Mouse (Mus musculus) stomach, embryonic 14.5 days (tissue): Measurements from ENCODE around the gene Apoe. TPM values are rescaled to one million over a fixed set of nuclear protein-coding genes. Genes with fewer than 3 reads are reported as not detected.

Source experiments
- ATAC-seq: fragments of 200-750 bp; cut with Nextera tagmentation; 2 replicates; pipeline ENCODE4 v1.8.0; 2017; ENCODE audit warnings: low read depth, moderate TSS enrichment; ENCODE audit not compliant: insufficient number of reproducible peaks, insufficient read depth, low FRiP score
- H3K27ac ChIP-seq: fragments of 300-500 bp; sonication (generic); 2 replicates; pipeline ENCODE4 v1.5.1; 2014; ENCODE audit warnings: mild to moderate bottlenecking, low read length, moderate library complexity, mixed read lengths
- H3K27me3 ChIP-seq: fragments of 300-500 bp; sonication (generic); 2 replicates; pipeline ENCODE4 v1.6.1; 2014; ENCODE audit warnings: low read length, control low read depth, mixed read lengths; ENCODE audit not compliant: control insufficient read depth, insufficient read depth
- H3K36me3 ChIP-seq: fragments of 300-500 bp; sonication (generic); 2 replicates; pipeline ENCODE4 v1.6.1; 2014; ENCODE audit warnings: mild to moderate bottlenecking, control low read depth, low read length, moderate library complexity, mixed read lengths; ENCODE audit not compliant: control insufficient read depth, insufficient read depth
- H3K4me1 ChIP-seq: fragments of 300-500 bp; sonication (generic); 2 replicates; pipeline ENCODE4 v1.6.1; 2014; ENCODE audit warnings: low read length, control low read depth, mixed read lengths; ENCODE audit not compliant: control insufficient read depth, insufficient read depth
- H3K4me2 ChIP-seq: fragments of 300-500 bp; sonication (generic); replicated peaks from 2 replicates; pipeline ENCODE4 v1.6.1; 2014; ENCODE audit warnings: low read depth, low read length, control low read depth
- H3K4me3 ChIP-seq: fragments of 300-500 bp; sonication (generic); 2 replicates; pipeline ENCODE4 v1.5.1; 2014; ENCODE audit warnings: low read depth, low read length, control low read depth
- H3K9ac ChIP-seq: fragments of 300-500 bp; sonication (generic); replicated peaks from 2 replicates; pipeline ENCODE4 v1.6.1; 2014; ENCODE audit warnings: low read depth, mild to moderate bottlenecking, control low read depth, low read length, moderate library complexity, mixed read lengths
- H3K9me3 ChIP-seq: fragments of 300-500 bp; sonication (generic); 2 replicates; pipeline ENCODE4 v1.6.1; 2016; ENCODE audit warnings: low read depth, low read length, control low read depth; ENCODE audit not compliant: control insufficient read depth
- WGBS: fragments of 180-500 bp; shearing (Covaris S2); extraction: QIAGEN DNeasy Blood & Tissue Kit; methylation state at CpG from one replicate; pipeline ENCODE4 v1.1.7; 2014; 5-methylcytosine and 5-hydroxymethylcytosine counted together
- polyA plus RNA-seq: library from polyadenylated mRNA; unstranded; fragments of >200 nt; fragmentation: Nextera tagmentation; extraction: Ambion mirVana; gene quantifications from 2 replicates; pipeline ENCODE4 v1.2.1, GENCODE M21; 2014

The Apoe gene
- polyA plus RNA-seq, 1 experiment from 2014 or later: 291 TPM

DNA sequence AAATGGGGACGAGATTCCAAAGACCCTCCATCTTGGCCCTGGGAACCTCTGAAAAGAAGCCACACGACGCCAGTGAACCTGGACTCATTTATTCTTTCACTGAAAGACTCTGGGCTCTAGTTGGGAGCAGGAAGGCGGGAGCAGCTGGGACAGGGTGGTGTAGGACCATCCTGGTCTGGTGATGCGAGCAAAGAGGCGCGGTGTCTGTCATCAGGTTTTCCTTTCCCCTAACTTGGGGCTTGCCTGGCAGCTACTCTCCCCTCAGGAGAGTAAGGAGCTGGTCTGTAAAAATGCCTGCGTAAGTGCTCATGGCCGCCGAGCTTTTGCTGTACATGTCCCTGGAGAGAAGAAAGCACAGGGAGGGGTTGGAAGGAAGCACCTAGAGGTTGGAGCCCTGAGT is 27.5 kb downstream of the Apoe start:
- 65% methylated on average over 10 of the region's 10 CpGs for WGBS
- no peak for ATAC-seq

DNA sequence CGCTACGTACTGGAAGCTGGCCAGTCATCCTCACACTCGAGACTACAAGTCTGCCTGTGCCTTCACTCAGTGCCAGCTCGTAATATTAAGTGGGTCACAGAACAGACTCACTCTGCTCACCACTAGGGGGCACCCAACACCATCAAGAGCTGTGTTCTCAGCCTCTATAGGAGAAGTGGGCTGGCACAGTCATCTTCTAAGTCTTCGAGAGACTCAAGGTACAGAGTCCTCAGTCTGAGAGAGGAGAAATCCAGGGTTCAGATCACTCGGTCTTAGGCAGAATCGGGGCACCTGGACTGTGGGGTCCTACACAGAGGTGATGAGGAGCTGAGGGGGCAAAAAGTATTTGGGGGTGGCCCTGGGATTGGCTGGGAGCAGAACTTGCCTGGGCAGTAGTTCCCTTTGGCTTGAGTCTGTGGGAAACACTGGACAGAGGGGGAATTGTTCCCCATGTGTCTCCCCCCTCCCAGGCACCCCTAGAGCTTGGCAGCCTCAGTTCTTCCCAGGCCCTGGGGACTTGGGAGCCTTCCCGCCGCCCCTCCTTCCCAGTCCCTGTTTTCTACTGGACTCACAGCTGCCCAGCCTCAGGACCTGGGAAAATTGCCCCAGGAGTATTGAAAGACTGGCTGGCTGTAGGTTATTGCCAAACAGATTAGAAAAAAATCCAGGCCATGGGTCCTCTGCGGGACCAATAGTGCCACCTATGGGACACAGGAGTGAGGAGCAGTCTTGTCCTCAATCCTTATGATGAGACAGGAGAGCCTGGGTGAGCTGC is 29.9 kb downstream of the Apoe start:
- Histone ChIP-seq H3K36me3 (no peaks in the 10 kb centered on the region), H3K4me1 (peaks cover 9% of the 10 kb centered on the region), H3K4me3 (no peak overlapping the region), H3K9me3 (no peaks in the 10 kb centered on the region), H3K27ac (peak overlapping the region; percentile 22; the same call in 1 of the 2 replicates), H3K27me3 (no peaks in the 10 kb centered on the region), H3K4me2 (peak overlapping the region; percentile 8), H3K9ac (no peak overlapping the region)
- 4% methylated on average over 10 of the region's 10 CpGs for WGBS
- ATAC-seq: peak; percentile 73

More for the DNA sequence above, 27.5 kb downstream of the Apoe start:
- H3K4me1 ChIP-seq: peaks cover 4% of the 10 kb centered on the region; the same call in 1 of the 2 replicates
- H3K9ac ChIP-seq: no peak overlapping the region
- H3K4me3 ChIP-seq: no peak overlapping the region
- no peaks in the 10 kb centered on the region for H3K9me3 ChIP-seq
- no peaks in the 10 kb centered on the region for H3K36me3 ChIP-seq
- no peaks in the 10 kb centered on the region for H3K27me3 ChIP-seq
- no peak overlapping the region for H3K4me2 ChIP-seq
- H3K27ac ChIP-seq: no peak overlapping the region

DNA sequence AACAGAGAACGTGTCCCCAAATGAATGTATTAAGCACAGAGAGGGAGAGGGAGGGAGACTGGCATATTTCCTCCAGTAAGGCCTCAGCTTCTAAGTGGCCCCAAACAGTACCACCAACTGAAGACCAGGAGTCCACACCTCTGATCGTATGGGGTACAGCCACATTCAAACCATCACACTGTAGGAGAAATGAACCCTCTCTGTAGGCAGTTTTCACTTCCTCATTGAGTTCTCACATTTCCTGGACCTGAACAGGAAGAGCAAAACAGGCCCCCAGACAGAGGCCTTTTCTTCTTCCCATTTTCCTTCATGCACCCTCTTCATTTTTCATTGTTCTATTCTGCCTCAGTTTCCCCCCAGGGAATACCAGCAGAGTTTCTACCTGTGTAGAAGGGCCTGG is 31.6 kb downstream of the Apoe start:
- H3K9me3 ChIP-seq: no peaks in the 10 kb centered on the region
- H3K4me1 ChIP-seq: peaks cover 17% of the 10 kb centered on the region
- no peaks in the 10 kb centered on the region for H3K36me3 ChIP-seq
- no peak for ATAC-seq
- H3K4me2 ChIP-seq: no peak overlapping the region
- WGBS: 69% methylated on average over 2 of the region's 2 CpGs
- H3K27me3 ChIP-seq: no peaks in the 10 kb centered on the region
- H3K9ac ChIP-seq: no peak overlapping the region
- H3K27ac ChIP-seq: no peak overlapping the region
- H3K4me3 ChIP-seq: no peak overlapping the region

DNA sequence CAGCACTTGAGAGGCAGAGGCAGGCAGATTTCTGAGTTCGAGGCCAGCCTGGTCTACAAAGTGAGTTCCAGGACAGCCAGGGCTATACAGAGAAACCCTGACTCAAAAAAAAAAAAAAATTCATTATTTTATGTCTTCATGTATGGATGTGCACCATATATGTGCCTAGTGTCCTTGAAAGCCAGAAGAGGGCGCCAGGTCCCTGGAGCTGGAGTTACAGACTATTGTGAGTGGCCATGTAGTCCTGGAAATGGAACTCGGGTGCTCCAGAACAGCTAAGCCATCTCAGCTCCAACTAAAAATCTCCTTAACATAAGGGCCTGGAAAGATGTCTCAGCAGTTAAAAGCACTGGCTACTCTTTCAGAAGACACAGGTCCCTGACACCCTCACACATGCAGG is 32.2 kb downstream of the Apoe start:
- Histone ChIP-seq H3K36me3 (no peaks in the 10 kb centered on the region), H3K4me2 (no peak overlapping the region), H3K9me3 (no peaks in the 10 kb centered on the region), H3K27ac (no peak overlapping the region), H3K27me3 (no peaks in the 10 kb centered on the region), H3K4me3 (no peak overlapping the region), H3K4me1 (peaks cover 17% of the 10 kb centered on the region), H3K9ac (no peak overlapping the region)
- ATAC-seq: no peak
- 65% methylated on average over 3 of the region's 3 CpGs for WGBS

DNA sequence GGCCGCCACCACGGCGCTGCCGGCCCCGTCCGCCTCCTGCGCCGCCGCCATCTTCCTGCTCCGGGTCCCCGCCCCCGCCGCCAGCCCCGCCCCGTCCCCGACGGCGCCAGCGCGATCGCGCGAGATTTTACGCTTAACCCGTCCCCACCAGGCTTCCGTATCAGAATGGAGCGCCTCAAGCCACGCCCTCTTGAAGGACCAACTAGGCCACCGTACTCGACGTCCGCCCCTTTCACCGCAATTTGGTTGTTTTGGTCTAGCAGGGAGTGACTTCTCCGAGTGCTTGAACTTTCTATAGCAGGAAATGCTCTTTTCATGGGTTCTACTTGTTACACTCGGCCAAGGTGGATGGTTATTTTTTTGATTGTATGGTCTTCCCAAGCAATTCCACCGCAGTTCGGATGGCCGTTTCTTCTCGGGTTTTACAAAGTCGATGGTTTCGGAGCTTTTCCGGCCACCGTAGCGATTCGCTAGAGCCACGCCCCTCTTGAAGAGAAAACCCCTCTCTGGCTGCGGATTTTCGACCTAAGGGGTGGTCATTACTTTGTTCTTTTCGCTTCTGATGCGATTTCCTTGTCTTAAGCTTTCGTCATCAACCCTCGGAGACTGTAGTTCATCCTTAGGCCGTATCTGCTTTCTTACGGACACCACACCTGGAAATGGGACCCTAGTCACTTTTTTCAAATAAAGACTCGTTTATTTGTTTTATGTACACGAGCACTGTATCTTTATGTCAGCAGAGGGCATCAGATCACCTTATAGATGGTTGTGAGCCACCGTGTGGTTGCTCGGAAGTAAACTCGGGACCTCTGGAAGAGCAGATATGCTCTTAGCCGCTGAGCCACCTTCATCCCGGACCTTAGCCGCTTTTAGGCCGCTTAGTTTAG is 33.8 kb downstream of the Apoe start, which contains the start of gene Clptm1:
TSS of gene Clptm1 (minus strand) at position 79 of the 887 bp plus-strand sequence.
- Histone ChIP-seq H3K9me3 (no peaks in the 10 kb centered on the region), H3K4me3 (peak within 1 kb of the TSS; percentile 100), H3K36me3 (no peaks in the 10 kb centered on the region), H3K4me2 (peak within 1 kb of the TSS; percentile 91), H3K4me1 (peaks cover 17% of the 10 kb centered on the region), H3K27me3 (no peaks in the 10 kb centered on the region), H3K9ac (peak within 1 kb of the TSS; percentile 99), H3K27ac (peak within 1 kb of the TSS; percentile 97)
- ATAC-seq: peak; percentile 87
- under 1% methylated on average over 61 of the region's 63 CpGs for WGBS

DNA sequence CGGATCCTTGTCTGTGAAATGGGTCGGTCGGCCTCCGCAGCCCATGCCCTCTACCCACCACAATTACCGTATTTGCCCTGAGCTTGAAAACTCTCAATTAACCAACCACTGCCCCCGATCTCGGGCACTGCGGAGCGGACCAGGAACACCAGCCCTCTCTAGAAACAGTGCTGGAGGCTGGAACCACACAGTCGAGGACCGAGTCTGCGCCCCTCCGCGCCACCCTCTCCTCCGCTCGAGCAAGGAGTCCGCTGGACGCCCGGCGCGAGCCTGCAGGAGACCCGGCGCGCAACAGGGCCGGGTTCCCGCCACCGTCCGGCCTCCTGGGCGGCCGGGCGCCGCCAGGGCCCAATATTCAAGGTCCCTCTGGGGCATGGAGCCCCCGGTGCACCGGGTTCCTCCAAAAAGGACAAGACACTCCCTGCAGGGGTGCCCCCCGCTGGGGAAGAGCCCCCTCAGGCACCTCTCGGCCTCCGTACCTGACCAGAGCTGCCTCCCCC is 34.5 kb downstream of the Apoe start:
- Histone ChIP-seq H3K9me3 (no peaks in the 10 kb centered on the region), H3K36me3 (no peaks in the 10 kb centered on the region; the same call in 1 of the 2 replicates), H3K27ac (peak overlapping the region; percentile 63), H3K9ac (peak overlapping the region; percentile 99), H3K4me1 (peaks cover 17% of the 10 kb centered on the region), H3K4me2 (peak overlapping the region; percentile 91), H3K27me3 (no peaks in the 10 kb centered on the region), H3K4me3 (peak overlapping the region; percentile 100)
- peak; percentile 38 for ATAC-seq
- WGBS: under 1% methylated on average over 37 of the region's 37 CpGs

DNA sequence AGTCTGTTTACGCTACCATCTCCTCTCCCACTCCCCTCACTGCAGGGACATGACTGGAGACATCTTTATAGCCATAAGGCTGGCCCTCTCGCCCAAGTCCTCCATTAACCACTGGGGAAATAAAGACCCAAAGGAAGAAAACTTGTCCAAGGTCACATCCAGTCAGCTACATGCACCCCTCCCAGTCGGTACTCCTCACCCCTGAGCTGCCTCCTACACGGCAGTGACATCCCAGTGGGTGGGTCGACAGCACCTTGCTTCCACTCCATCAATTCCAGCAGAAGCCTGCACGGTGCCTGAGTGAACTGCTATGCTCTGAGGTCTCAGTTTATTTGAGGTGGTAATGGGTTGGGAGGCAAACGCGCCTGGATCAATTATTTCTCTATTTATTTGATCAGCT is 35.0 kb downstream of the Apoe start:
- peak overlapping the region; percentile 99 for H3K9ac ChIP-seq
- H3K36me3 ChIP-seq: no peaks in the 10 kb centered on the region; the same call in 1 of the 2 replicates
- WGBS: 13% methylated on average over 8 of the region's 8 CpGs
- peak overlapping the region; percentile 63; the same call in 1 of the 2 replicates for H3K27ac ChIP-seq
- H3K4me3 ChIP-seq: peak overlapping the region; percentile 100
- no peak for ATAC-seq
- H3K27me3 ChIP-seq: no peaks in the 10 kb centered on the region
- peak overlapping the region; percentile 91 for H3K4me2 ChIP-seq
- no peaks in the 10 kb centered on the region for H3K9me3 ChIP-seq
- peaks cover 13% of the 10 kb centered on the region for H3K4me1 ChIP-seq

DNA sequence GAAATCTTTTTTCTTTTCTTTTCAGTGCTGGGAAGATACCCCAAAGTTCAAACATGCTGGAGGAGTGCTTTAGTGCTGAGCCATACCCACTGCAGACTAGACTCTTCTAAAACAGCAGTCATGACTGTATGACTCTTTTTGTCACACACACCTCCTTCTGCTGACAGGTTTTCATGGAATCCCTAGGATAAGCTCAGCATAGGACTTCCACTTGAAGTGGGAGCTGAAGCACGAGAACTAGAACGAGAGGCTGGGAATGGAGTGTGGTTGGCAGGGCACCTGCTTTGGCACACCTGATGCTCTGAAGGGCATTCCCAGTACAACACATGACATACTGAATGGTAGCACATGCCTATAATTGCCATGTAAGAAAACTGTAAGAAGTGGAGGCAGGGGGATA is 46.4 kb downstream of the Apoe start:
- peaks cover 49% of the 10 kb centered on the region for H3K36me3 ChIP-seq
- H3K27ac ChIP-seq: no peak overlapping the region
- H3K9me3 ChIP-seq: no peaks in the 10 kb centered on the region
- no peak overlapping the region for H3K4me2 ChIP-seq
- no peak for ATAC-seq
- no peak overlapping the region for H3K9ac ChIP-seq
- H3K4me3 ChIP-seq: no peak overlapping the region
- 95% methylated on average over 2 of the region's 2 CpGs for WGBS
- no peaks in the 10 kb centered on the region for H3K27me3 ChIP-seq
- no peaks in the 10 kb centered on the region for H3K4me1 ChIP-seq
